Mouse (Mus musculus) cortical plate, adult 2 months (tissue): ENCODE results near the gene Lonp1.

Experiments
- CTCF ChIP-seq: fragments of 200-500 bp; IDR thresholded peaks from 2 replicates; pipeline ENCODE4 v1.5.1; 2011; ENCODE audit warnings: mild to moderate bottlenecking, control low read depth, low read length; ENCODE audit not compliant: insufficient read depth; ENCODE audit errors: extremely low read depth
- POLR2A ChIP-seq: fragments of 200-500 bp; IDR thresholded peaks from 2 replicates; pipeline ENCODE4 v1.6.1; 2011; ENCODE audit warnings: mild to moderate bottlenecking, low read length, control low read depth; ENCODE audit not compliant: insufficient read depth; ENCODE audit errors: extremely low read depth

DNA sequence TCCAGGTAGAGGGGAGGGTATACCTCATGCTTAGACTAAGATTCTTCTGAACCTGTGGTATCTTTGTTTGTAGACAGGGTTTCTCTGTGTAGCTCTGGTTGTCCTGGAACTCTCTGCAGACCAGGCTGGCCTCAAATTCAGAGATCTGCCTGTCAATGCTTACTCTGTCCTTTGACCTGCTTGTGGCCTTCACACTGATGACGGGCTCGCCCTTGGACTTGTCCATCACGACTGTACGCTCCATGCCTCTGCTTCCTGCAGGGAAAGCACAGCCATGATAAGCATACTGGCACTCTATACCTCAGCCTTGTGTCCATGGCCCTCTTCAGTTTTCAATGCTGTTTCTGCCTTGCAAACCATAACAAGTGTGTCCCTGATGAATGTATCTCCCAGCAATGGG, 59.3 kb downstream of the Lonp1 start:
- TF ChIP-seq CTCF (no peak), POLR2A (no peak)
